Mouse (Mus musculus): ENCODE data around the gene Smg5. TPM values are rescaled to one million over a fixed set of nuclear protein-coding genes. Genes with fewer than 3 reads are reported as not detected.

Gene Smg5
- total RNA-seq, 2 experiments from 2014 or later: 78.3 to 79.5 TPM

DNA sequence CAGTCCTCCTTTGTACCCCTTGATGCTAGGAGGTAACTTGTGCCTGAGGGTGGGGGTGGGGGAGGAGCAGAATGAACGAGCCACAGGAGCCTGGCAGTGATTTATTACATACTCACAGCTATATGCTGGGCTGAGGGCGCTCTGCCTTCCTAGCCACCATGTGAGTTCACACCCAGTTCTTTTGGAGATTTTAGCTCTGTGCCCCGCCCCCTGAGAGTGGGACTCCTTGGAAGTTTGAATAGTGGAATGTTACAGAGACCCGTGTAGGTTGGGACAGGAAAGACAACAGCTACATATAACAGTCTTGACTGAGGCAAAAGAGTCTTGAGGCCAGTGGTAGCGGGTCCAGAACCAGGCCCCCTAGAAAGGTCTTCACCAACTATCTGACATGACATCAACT is 7.1 kb upstream of the Smg5 start:
- Histone ChIP-seq H3K27ac (no peak overlapping the region), H3K4me3 (no peak overlapping the region)
- intact Hi-C loops (cut with DNase I): no loop called here
- no peak for TF ChIP-seq CTCF (IDR thresholded peaks at IDR 0.05)
- DNase-seq (ENCODE audit: extremely low spot score in 1 of 2, low spot score in 2 of 2): no peak

DNA sequence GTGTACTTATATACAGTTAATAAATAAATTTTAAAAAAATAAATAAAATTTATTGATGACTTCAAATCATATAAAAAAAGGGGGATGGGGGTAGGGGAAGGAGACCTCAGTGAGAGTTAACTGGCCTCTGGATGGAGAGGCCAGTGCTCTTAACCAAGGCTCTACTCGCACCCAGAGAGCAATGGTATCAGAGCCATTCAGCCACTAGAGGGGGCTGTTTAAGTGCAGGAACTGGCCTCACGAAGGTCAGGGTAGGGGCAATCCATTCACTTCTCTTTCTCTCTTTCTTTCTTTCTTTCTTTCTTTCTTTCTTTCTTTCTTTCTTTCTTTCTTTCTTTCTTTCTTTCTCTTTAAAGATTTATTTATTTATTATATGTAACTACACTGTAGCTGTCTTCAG is 4.8 kb upstream of the Smg5 start:
- Histone ChIP-seq H3K27ac (no peak overlapping the region), H3K4me3 (no peak overlapping the region)
- DNase-seq (ENCODE audit: extremely low spot score in 1 of 2, low spot score in 2 of 2): no peak
- TF ChIP-seq CTCF (IDR thresholded peaks at IDR 0.05): peak; percentile 71
- intact Hi-C loops (cut with DNase I): no loop called here

GRCm38 (mm10) chr3:88334029-88334658 is 1.9 kb upstream of the Smg5 start:
- no peak for TF ChIP-seq CTCF (IDR thresholded peaks at IDR 0.05)
- intact Hi-C loops (cut with DNase I): no loop called here

DNA sequence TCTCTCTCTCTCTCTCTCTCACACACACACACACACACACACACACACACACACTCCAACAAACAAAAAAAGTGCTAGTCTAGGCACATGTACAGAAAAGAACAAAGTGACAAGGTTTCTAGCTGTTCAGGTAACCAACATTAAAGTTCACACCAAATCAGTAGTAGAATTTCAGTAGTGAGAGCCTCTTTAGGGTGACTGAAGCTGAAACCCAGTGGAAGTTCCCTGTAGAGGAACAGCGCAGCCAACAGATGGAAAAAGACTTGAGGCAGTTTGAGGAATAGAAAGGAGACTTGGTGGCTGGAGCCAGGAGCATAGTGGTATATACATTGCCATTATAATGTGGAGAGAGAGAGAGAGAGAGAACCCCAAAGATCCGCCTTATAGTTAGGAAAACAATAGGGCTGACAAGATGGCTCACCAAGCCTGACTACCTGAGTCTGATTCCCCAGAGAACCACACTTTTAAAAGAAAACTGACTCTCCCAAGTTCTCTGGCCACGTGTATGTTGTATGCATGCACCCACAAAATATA is 1.1 kb upstream of the Smg5 start:
- peak overlapping the region; percentile 93 for H3K4me3 ChIP-seq
- no peak for TF ChIP-seq CTCF (IDR thresholded peaks at IDR 0.05)
- no peak for DNase-seq (ENCODE audit: extremely low spot score in 1 of 2, low spot score in 2 of 2)
- intact Hi-C loops (cut with DNase I): loop anchor here (5.0 kb wide), 2 partner anchors 132 to 143 kb away; no protein-coding TSS in a partner anchor
- H3K27ac ChIP-seq: no peak overlapping the region

More at GRCm38 (mm10) chr3:88334029-88334658, 1.9 kb upstream of the Smg5 start:
- no peak overlapping the region for H3K4me3 ChIP-seq
- no peak for DNase-seq (ENCODE audit: extremely low spot score in 1 of 2, low spot score in 2 of 2)
- H3K27ac ChIP-seq: no peak overlapping the region

GRCm38 (mm10) chr3:88335436-88336053 is 515 bp upstream of the Smg5 start:
- no peak for TF ChIP-seq CTCF (IDR thresholded peaks at IDR 0.05)
- intact Hi-C loops (cut with DNase I): loop anchor here (5.0 kb wide), 2 partner anchors 132 to 143 kb away; no protein-coding TSS in a partner anchor
- Histone ChIP-seq H3K27ac (peak overlapping the region; percentile 100), H3K4me3 (peak overlapping the region; percentile 93)
- no peak for DNase-seq (ENCODE audit: extremely low spot score in 1 of 2, low spot score in 2 of 2)

- intact Hi-C loops (cut with DNase I): loop anchor here (5.0 kb wide), 2 partner anchors 130 to 145 kb away; no protein-coding TSS in a partner anchor
- peak overlapping the region; percentile 93 for H3K4me3 ChIP-seq
Observed at GRCm38 (mm10) chr3:88337367-88338020, 1.4 kb downstream of the Smg5 start.

DNA sequence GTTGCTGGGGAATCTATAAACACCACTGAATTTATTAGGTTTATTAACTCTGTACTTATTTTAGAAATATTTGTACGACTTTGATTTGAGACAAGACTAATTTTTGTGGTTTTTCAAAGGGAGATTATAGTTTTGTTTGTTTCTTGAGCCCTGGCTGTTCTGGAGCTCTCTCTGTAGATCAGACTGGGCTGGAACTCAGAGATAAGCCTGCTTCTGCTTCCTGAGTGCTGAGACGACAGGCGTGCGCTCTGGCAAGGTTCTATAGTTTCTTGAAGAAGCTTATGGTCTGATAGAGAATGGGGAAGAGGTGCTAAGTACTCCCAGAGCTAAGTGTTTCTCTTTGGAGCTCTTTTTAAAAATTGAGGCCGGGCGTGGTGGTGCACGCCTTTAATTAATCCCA is 2.3 kb downstream of the Smg5 start:
- no peak for DNase-seq (ENCODE audit: extremely low spot score in 1 of 2, low spot score in 2 of 2)
- intact Hi-C loops (cut with DNase I): loop anchor here (5.0 kb wide), 2 partner anchors 129 to 146 kb away; no protein-coding TSS in a partner anchor
- Histone ChIP-seq H3K4me3 (no peak overlapping the region), H3K27ac (no peak overlapping the region)
- TF ChIP-seq CTCF (IDR thresholded peaks at IDR 0.05): no peak

More at GRCm38 (mm10) chr3:88337367-88338020, 1.4 kb downstream of the Smg5 start:
- peak overlapping the region; percentile 100 for H3K27ac ChIP-seq
- peak in 1 of 2 experiments; percentile 40 for DNase-seq (ENCODE audit: extremely low spot score in 1 of 2, low spot score in 2 of 2)
- no peak for TF ChIP-seq CTCF (IDR thresholded peaks at IDR 0.05)

GRCm38 (mm10) chr3:88339006-88339405 is 2.9 kb downstream of the Smg5 start:
- no peak overlapping the region for H3K4me3 ChIP-seq
- no peak for DNase-seq (ENCODE audit: extremely low spot score in 1 of 2, low spot score in 2 of 2)
- intact Hi-C loops (cut with DNase I): loop anchor here (5.0 kb wide), 2 partner anchors 128 to 147 kb away; no protein-coding TSS in a partner anchor
- no peak overlapping the region for H3K27ac ChIP-seq
- no peak for TF ChIP-seq CTCF (IDR thresholded peaks at IDR 0.05)

- DNase-seq (ENCODE audit: extremely low spot score in 1 of 2, low spot score in 2 of 2): no peak
- Histone ChIP-seq H3K4me3 (no peak overlapping the region), H3K27ac (no peak overlapping the region)
- no peak for TF ChIP-seq CTCF (IDR thresholded peaks at IDR 0.05)
- intact Hi-C loops (cut with DNase I): no loop called here
Observed at GRCm38 (mm10) chr3:88350732-88351131, 14.7 kb downstream of the Smg5 start.

DNA sequence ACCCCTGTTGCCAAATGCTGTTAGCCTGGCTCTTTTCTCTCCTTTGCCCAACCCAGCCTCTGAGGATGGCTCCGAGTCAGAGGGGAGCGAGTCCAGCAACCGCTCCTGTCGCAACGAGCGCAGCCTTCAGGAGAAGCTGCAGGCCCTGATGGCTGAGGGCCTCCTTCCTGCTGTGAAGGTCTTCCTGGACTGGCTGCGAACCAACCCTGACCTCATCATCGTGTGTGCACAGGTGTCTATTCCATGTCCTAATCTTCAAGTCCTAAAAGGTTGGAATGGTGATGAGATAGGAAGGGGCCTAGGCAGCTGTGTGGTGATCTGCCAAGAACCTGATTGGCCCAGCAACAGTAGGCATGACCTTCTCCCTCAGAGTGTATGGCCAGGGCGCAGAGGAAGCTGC is 16.8 kb downstream of the Smg5 start:
- no peak for TF ChIP-seq CTCF (IDR thresholded peaks at IDR 0.05)
- intact Hi-C loops (cut with DNase I): no loop called here
- Histone ChIP-seq H3K4me3 (no peak overlapping the region), H3K27ac (no peak overlapping the region)
- DNase-seq (ENCODE audit: extremely low spot score in 1 of 2, low spot score in 2 of 2): no peak

GRCm38 (mm10) chr3:88354396-88355165 is 18.5 kb downstream of the Smg5 start:
- H3K4me3 ChIP-seq: no peak overlapping the region
- TF ChIP-seq CTCF (IDR thresholded peaks at IDR 0.05): peak; percentile 41
- no peak overlapping the region for H3K27ac ChIP-seq
- no peak for DNase-seq (ENCODE audit: extremely low spot score in 1 of 2, low spot score in 2 of 2)
- intact Hi-C loops (cut with DNase I): no loop called here

Data from left cerebral cortex, adult 2 months (tissue).